ENCODE assay signal across 36 mouse cellular contexts in genomic region chr6:71240831-71241230, GRCm38 (mm10). TPM values are rescaled to one million over a fixed set of nuclear protein-coding genes. Genes with fewer than 3 reads are reported as not detected.
DNase-seq lines count a peak whose midpoint lies in the region; ATAC-seq and TF ChIP-seq lines count a peak whose summit lies in the region.
"Had no signal": no experiment of that assay in that cellular context is flagged by ENCODE, and none has a peak within 500 bp of the region (broad histone marks: within the 10 kb centered on the region; RNA-seq: fewer than 3 reads in every experiment).

No protein-coding gene starts in this region.

- TF ChIP-seq EP300 in heart, postnatal 0 days (IDR thresholded peaks at IDR 0.05; ENCODE audit: low read depth): no peak

- TF ChIP-seq POLR2A in lung, adult 2 months (IDR thresholded peaks at IDR 0.05; ENCODE audit: borderline replicate concordance, extremely low read depth, low read depth, low read length): no peak

- peaks cover 23% of the 10 kb centered on the region for H3K4me1 ChIP-seq in heart, embryonic 12.5 days (replicated peaks)
- H3K4me1 ChIP-seq in heart, postnatal 0 days (ENCODE audit: control insufficient read depth, insufficient read depth): peaks cover 14% of the 10 kb centered on the region; the same call in 1 of the 2 replicates
- 0 out of 2 replicates have a peak, but pooled peaks cover 3% of the 10 kb centered on the region for H3K4me1 ChIP-seq in lung, adult 2 months (ENCODE audit: control insufficient read depth, insufficient read depth, low read length)
- H3K4me1 ChIP-seq: embryonic facial prominence, embryonic 10.5 days; embryonic facial prominence, embryonic 15.5 days; forebrain, embryonic 12.5 days; hindbrain, embryonic 12.5 days; intestine, embryonic 15.5 days; limb, embryonic 12.5 days; liver, embryonic 12.5 days; midbrain, embryonic 10.5 days; midbrain, embryonic 15.5 days; neural tube, embryonic 15.5 days; stomach, embryonic 15.5 days had no signal

- ATAC-seq in heart, embryonic 12.5 days (ENCODE audit: insufficient number of reproducible peaks, low FRiP score): no peak
- no peak for ATAC-seq in heart, postnatal 0 days (ENCODE audit: insufficient read depth, low read depth)
- ATAC-seq: activated CD4-positive, CD25-positive, alpha-beta regulatory T cell, adult 4 months; forebrain, postnatal 0 days; hindbrain, postnatal 0 days; intestine, embryonic 15.5 days; liver, embryonic 12.5 days; liver, postnatal 0 days; midbrain, embryonic 15.5 days had no signal

- no peak overlapping the region for H3K4me3 ChIP-seq in heart, embryonic 12.5 days
- H3K4me3 ChIP-seq in heart, postnatal 0 days (ENCODE audit: low read depth, low read length): no peak overlapping the region
- no peak overlapping the region for H3K4me3 ChIP-seq in lung, adult 2 months (replicated peaks; ENCODE audit: extremely low read depth, low read depth, low read length)
- H3K4me3 ChIP-seq: embryonic facial prominence, embryonic 10.5 days; embryonic facial prominence, embryonic 15.5 days; forebrain, embryonic 12.5 days; heart, adult 2 months; hindbrain, embryonic 12.5 days; intestine, embryonic 15.5 days; limb, embryonic 12.5 days; liver, embryonic 12.5 days; midbrain, embryonic 10.5 days; midbrain, embryonic 15.5 days; neural tube, embryonic 15.5 days; stomach, embryonic 15.5 days had no signal

- H3K27me3 ChIP-seq in heart, embryonic 12.5 days (replicated peaks): no peaks in the 10 kb centered on the region
- H3K27me3 ChIP-seq in heart, postnatal 0 days (ENCODE audit: control insufficient read depth, insufficient read depth, low read length): no peaks in the 10 kb centered on the region
- H3K27me3 ChIP-seq: embryonic facial prominence, embryonic 15.5 days; forebrain, embryonic 12.5 days; hindbrain, embryonic 12.5 days; intestine, embryonic 15.5 days; limb, embryonic 12.5 days; liver, embryonic 12.5 days; midbrain, embryonic 15.5 days; neural tube, embryonic 15.5 days; stomach, embryonic 15.5 days had no signal

- H3K9me3 ChIP-seq in heart, embryonic 12.5 days (replicated peaks): no peaks in the 10 kb centered on the region
- H3K9me3 ChIP-seq in heart, postnatal 0 days (replicated peaks; ENCODE audit: control insufficient read depth, low read length): no peaks in the 10 kb centered on the region
- H3K9me3 ChIP-seq: embryonic facial prominence, embryonic 10.5 days; embryonic facial prominence, embryonic 15.5 days; forebrain, embryonic 12.5 days; hindbrain, embryonic 12.5 days; intestine, embryonic 15.5 days; limb, embryonic 12.5 days; liver, embryonic 12.5 days; midbrain, embryonic 10.5 days; midbrain, embryonic 15.5 days; neural tube, embryonic 15.5 days; stomach, embryonic 15.5 days had no signal

- H3K27ac ChIP-seq in heart, embryonic 12.5 days (ENCODE audit: poor library complexity, severe bottlenecking): peak overlapping the region; percentile 70
- H3K27ac ChIP-seq in heart, postnatal 0 days (ENCODE audit: low read depth): peak overlapping the region; percentile 76
- H3K27ac ChIP-seq: embryonic facial prominence, embryonic 10.5 days; embryonic facial prominence, embryonic 15.5 days; forebrain, embryonic 12.5 days; heart, adult 2 months; hindbrain, embryonic 12.5 days; hindbrain, postnatal 0 days; intestine, embryonic 15.5 days; limb, embryonic 12.5 days; liver, embryonic 12.5 days; midbrain, embryonic 10.5 days; midbrain, embryonic 15.5 days; neural tube, embryonic 15.5 days; stomach, embryonic 15.5 days had no signal

- intact Hi-C loops in heart, postnatal 14 days (cut with DNase I): no loop called here

- no peak overlapping the region for H3K9ac ChIP-seq in heart, embryonic 12.5 days
- no peak overlapping the region for H3K9ac ChIP-seq in heart, postnatal 0 days (replicated peaks; ENCODE audit: low read depth, low read length)
- H3K9ac ChIP-seq: embryonic facial prominence, embryonic 15.5 days; forebrain, embryonic 12.5 days; forebrain, postnatal 0 days; hindbrain, embryonic 12.5 days; intestine, embryonic 15.5 days; limb, embryonic 12.5 days; liver, embryonic 12.5 days; liver, postnatal 0 days; midbrain, embryonic 15.5 days; neural tube, embryonic 15.5 days; stomach, embryonic 15.5 days had no signal

- no peak for TF ChIP-seq CTCF in heart, postnatal 0 days (IDR thresholded peaks at IDR 0.05; ENCODE audit: low read depth)
- TF ChIP-seq CTCF in lung, adult 2 months (IDR thresholded peaks at IDR 0.05; ENCODE audit: insufficient read depth, low read length): no peak

- no peak overlapping the region for H3K4me2 ChIP-seq in heart, embryonic 12.5 days
- H3K4me2 ChIP-seq in heart, postnatal 0 days (ENCODE audit: low read depth, low read length): no peak overlapping the region
- H3K4me2 ChIP-seq: embryonic facial prominence, embryonic 15.5 days; forebrain, embryonic 12.5 days; hindbrain, embryonic 12.5 days; intestine, embryonic 15.5 days; limb, embryonic 12.5 days; liver, embryonic 12.5 days; midbrain, embryonic 15.5 days; neural tube, embryonic 15.5 days; stomach, embryonic 15.5 days had no signal

- WGBS in heart, embryonic 12.5 days: 79% methylated on average over 7 of the region's 7 CpGs
- 56% methylated on average over 7 of the region's 7 CpGs for WGBS in heart, postnatal 0 days
- 70% methylated on average over 7 of the region's 7 CpGs for WGBS in lung, adult 2 months

- no peak for DNase-seq in heart, adult 8-10 months (ENCODE audit: low spot score)
- no peak for DNase-seq in heart, postnatal 0 days (ENCODE audit: low spot score)
- DNase-seq in heart, postnatal 14 days: no peak
- DNase-seq in lung, postnatal 10 days: peak; percentile 14
- no peak for DNase-seq in lung, adult 2 months
- DNase-seq: adrenal gland, adult 2 months; adrenal gland, postnatal 36 days; B cell, adult 2 months; cerebellum, adult 18-20 months; cerebellum, postnatal 25 days; forebrain, postnatal 0 days; gastrocnemius, postnatal 14 days; heart, adult 2 months; kidney, adult 8-10 months; kidney, postnatal 10 days; layer of hippocampus, postnatal 36 days; liver, postnatal 0 days; retina, postnatal 1 day; right cerebral cortex, postnatal 25 days had no signal

- peaks cover 54% of the 10 kb centered on the region for H3K36me3 ChIP-seq in heart, embryonic 12.5 days
- peaks cover 42% of the 10 kb centered on the region for H3K36me3 ChIP-seq in heart, postnatal 0 days (replicated peaks; ENCODE audit: control insufficient read depth, insufficient read depth, low read length)
- H3K36me3 ChIP-seq: embryonic facial prominence, embryonic 10.5 days; embryonic facial prominence, embryonic 15.5 days; forebrain, embryonic 12.5 days; hindbrain, embryonic 12.5 days; intestine, embryonic 15.5 days; limb, embryonic 12.5 days; liver, embryonic 12.5 days; midbrain, embryonic 10.5 days; midbrain, embryonic 15.5 days; neural tube, embryonic 15.5 days; stomach, embryonic 15.5 days had no signal

RNA-seq across cellular contexts. Expression of gene Krcc1, which starts 30.6 kb away (rescaled TPM):
- polyA plus RNA-seq in heart, embryonic 12.5 days (2016; fragmentation: Nextera tagmentation; extraction: Ambion mirVana): 54.6 and 59.1 TPM in 2 replicates
- total RNA-seq in heart, adult 8-10 months (2022): 10 to 100 TPM; 49.5 to 61.3 (median 54.1) TPM
- 47.8 and 51.7 TPM in 2 replicates for total RNA-seq in heart, postnatal 0 days (2014; rRNA removed; ENCODE audit: low replicate concordance)
- polyA plus RNA-seq in heart, postnatal 0 days (2015; fragmentation: Nextera tagmentation; extraction: Ambion mirVana): 82.5 and 83.7 TPM in 2 replicates
- 10 to 100 TPM; 46.1 to 49.5 TPM for total RNA-seq in heart, postnatal 14 days (2021)
- polyA plus RNA-seq in lung, adult 2 months (2012; rRNA removed): 6.9 and 11.0 TPM in 2 replicates

RNA-seq across cellular contexts. Expression of gene Fabp1, which starts 41.2 kb away (rescaled TPM):
- 0.50 and 1.0 TPM in 2 replicates for polyA plus RNA-seq in heart, embryonic 12.5 days (2016; fragmentation: Nextera tagmentation; extraction: Ambion mirVana)
- not detected for total RNA-seq in heart, adult 8-10 months (2022)
- total RNA-seq in heart, postnatal 0 days (2014; rRNA removed; ENCODE audit: low replicate concordance): not detected in 2 replicates
- polyA plus RNA-seq in heart, postnatal 0 days (2015; fragmentation: Nextera tagmentation; extraction: Ambion mirVana): 0.23 and 0.83 TPM in 2 replicates
- total RNA-seq in heart, postnatal 14 days (2021): not detected
- 4.7 and 12.7 TPM in 2 replicates for polyA plus RNA-seq in lung, adult 2 months (2012; rRNA removed)
- total RNA-seq: forebrain, postnatal 0 days; gastrocnemius, postnatal 14 days; heart, adult 2 months; hindbrain, postnatal 0 days; layer of hippocampus, postnatal 36 days; left cerebral cortex, postnatal 10 days; megakaryocyte progenitor cell, adult 5-6 weeks had no signal
- polyA plus RNA-seq: activated CD4-positive, CD25-positive, alpha-beta regulatory T cell, adult 4 months; adrenal gland, adult 2 months; brain, embryonic 14.5 days; embryonic facial prominence, embryonic 10.5 days; forebrain, embryonic 12.5 days; forebrain, postnatal 0 days; heart, adult 2 months; hindbrain, embryonic 12.5 days; hindbrain, postnatal 0 days; limb, embryonic 12.5 days; midbrain, embryonic 10.5 days; neural tube, embryonic 15.5 days had no signal
